Mouse (Mus musculus) lung, postnatal 10 days (tissue): ENCODE measurements around the gene Gm29427.
A peak's percentile ranks its signal among the peaks of the same experiment; 100 is the strongest.

ENCODE experiments used
- DNase-seq: peaks from one replicate; pipeline ENCODE4 v3.0.0; 2021

Gm29427 gene

DNA sequence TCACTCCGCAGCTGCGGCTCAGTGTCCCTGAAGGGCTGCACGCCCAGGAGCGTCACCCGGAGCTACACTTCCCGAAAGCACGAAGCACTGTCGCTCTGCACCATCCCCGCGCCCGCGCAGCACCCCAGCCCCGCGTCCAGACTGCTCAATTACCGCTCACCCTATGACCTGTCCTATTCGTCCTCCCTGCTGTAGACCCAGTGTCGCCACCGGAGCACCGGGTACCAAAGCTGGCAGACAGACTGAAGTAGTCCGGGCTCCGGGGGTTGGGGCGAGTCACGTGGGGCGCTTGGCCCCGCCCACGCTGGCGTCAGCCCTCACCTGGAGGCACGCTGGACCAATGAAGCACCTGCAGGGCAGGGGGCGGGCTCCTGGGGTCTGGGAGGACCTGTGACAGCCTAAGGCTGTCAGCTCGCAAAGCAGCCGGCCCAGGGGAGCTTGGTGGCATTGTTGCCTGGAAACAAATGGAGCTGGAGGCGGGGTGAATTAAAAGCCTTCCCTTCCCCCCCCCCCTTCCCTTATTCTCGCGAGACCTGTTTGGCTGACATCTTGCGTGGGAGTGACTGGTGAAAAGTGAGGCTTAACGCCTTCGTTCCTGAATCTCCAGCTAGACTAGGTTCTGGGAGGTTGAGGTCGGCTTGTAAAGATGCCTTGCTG is at the start of gene Gm29427:
Gene Gm29427, minus strand, starts transcription at position 239 of the 657 bp plus-strand sequence.
- DNase-seq: peak; percentile 93

DNA sequence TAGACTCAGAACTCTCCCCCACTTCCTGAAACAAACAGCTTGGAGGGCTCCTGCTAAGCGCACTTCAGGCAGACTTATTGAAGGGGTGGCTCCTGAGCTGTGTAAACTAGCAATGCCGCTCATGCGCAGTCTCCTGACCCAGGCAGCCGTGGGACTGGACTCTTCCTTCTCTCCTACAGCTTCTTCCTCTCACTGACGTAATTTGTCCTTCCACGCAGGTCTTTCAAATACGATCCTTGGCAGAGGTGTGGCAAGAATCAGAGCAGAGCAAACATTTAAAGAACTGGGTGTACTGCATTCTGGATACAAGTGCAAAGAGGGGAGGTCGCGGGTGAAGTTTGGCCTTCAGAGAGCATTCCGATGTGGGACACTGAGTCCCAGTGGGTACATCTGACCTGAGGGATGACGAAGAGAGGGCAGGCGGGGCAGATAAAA is 48.4 kb upstream of the Gm29427 start:
- peak; percentile 85 for DNase-seq

DNA sequence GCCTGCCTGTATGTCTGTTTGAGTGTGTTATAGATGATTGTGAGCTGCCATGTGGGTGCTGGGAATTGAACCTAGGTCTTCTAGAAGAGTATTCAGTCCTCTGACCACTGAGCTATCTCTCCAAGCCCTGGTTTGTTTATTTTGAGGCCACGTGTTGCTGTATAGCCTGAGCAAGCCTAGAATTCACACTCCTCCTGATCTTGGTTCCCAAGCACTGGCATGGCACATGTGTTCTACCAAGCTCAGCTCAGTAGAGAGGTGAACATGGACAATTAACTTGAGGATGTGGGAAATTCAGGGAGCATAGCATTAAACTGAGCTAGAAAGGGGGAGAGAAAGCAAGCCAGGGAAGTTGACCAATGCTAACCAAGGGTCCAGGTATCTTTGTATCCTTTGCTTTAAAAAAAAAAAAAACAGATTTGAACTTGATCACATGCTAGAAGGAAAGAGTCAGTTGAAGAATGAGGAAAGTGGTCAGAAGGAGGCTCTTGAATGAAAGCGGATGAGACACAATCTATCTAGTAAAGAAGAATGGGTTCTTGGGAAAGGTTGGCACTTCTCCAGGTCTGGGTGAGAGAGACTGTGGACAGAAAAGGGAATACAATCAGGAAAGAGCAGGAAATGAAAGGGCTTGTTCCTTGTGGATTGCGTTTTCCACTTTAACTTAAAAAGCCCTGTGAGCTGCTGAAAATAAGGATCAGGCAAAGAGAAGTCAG is 46.6 kb upstream of the Gm29427 start:
- no peak for DNase-seq

DNA sequence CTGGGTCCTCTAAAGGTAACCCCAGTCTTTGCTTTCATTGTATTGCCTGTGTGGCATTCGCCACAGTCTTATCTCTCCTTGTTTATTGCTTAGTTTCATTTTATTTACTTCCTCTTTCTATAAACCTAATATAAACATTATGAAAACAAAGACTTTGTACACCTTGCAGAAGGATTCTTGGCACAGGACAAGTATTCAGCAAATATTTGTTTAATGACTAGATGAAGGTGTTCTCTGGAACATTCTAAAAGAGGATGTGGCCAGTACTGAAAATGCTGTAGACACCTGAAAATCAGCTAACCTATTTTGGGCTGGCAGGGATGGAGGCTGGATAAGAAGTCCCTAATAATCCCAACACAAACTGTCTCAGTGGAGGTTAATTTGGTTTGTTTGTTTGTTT is 46.0 kb upstream of the Gm29427 start:
- DNase-seq: no peak

DNA sequence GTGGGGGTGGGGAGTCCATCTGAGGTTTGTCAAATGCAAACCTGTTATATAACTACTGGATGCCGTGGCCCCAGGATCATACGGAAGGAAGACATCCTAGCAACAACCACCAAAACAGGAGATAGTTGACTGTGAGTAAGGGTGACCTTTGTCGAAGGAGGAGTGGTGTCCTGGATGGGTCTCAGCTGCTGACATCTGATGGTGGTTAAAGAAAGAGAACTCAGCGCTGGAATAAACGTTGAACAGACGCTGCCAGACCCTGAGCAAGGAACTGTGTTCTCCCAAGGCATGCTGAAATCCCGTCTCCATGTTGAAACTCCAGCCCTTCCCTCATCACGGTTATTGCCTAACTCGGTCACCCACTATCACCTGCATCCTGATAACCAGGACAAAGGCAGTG is 44.1 kb upstream of the Gm29427 start:
- DNase-seq: peak; percentile 38

DNA sequence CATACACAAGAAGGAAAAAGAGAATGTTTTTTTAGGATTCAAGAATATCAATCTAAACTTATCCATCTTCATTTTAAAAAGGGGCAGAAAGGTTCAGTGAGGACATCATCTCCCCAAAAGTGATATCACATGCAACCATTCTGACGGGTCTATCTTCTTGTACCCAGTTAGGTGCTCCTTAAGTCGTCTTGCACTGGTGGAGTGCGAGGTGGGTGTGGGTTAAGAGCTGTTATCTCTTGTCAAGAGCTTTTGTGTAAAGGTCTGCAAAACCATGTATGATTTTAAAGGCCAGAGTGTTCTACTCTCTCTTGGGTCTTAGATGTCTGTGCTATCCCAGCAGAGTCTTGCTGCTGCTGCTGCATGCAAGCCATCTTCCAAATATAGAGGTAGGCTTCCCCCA is 31.2 kb upstream of the Gm29427 start:
- no peak for DNase-seq

DNA sequence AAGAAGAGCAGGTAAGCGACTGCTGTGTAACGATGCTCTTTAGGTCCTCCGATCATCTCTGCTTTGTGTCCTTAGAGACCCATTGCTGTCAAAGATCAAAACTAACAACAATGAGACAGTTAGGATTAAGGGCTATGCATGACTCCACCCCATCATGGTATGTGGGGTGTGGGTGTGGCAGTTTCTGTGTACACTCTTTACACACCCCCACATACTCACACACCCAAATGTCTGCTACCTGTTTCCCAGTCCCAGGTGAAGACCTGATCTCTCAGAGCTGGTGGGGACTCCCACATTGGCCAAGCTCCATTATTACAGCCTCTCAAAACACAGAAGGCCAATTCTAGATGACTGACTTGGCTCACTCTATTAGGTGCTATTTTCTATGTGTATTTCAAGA is 30.0 kb upstream of the Gm29427 start:
- no peak for DNase-seq

DNA sequence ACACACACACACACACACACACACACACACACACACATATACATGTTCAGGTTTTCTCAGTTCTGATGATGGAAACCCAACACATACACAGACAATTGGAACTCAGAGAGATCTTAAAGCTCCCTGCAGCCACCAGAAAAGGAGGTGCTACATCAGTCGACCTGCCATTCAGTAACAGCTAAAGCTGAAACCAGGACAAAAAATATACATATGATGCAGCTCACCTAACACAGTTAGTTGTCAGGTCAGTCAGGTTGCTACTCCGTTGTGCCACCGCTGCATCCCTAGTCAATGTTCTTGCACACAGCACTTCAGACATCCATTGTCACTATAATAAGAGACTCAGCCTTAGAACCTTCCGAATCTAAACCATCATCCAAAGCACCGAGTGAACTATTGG is 29.4 kb upstream of the Gm29427 start:
- no peak for DNase-seq

DNA sequence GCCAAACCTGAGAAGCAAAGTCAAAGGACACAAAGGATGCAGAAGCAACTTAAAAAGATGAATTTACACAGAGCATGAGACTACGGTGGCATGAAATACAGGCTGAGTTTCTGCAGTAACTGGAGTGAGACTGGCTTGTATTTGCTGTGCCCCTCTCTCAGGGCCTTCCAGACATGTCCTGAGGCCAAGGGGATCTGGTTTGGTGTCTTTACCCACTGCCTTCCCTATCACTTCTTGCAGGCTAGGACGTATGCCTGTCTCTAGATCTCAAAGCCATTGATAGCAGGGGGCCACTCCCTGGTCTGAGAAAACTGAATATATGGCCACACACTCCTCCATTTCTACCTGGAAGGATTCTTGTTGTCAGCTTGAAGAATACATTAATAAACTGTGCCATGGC is 28.6 kb upstream of the Gm29427 start:
- no peak for DNase-seq

DNA sequence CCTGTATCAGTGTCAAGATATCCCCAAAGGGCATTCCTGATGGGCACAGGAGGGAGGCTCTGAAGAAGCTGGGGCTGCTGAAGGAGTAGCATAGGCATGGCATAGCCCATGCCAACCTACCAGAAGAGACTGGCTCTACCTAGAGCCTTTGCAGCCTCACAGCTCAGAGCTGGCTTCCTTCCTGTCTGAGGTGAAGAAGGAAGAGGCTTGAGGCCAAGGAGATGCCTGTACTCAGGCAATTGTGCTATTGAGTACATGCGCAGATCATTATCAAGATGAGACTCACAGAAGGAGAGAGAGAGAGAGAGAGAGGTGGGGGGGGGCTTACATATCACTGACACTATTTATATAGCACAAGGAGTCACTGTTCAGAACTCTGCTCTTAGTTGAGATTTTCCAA is 28.2 kb upstream of the Gm29427 start:
- DNase-seq: no peak

DNA sequence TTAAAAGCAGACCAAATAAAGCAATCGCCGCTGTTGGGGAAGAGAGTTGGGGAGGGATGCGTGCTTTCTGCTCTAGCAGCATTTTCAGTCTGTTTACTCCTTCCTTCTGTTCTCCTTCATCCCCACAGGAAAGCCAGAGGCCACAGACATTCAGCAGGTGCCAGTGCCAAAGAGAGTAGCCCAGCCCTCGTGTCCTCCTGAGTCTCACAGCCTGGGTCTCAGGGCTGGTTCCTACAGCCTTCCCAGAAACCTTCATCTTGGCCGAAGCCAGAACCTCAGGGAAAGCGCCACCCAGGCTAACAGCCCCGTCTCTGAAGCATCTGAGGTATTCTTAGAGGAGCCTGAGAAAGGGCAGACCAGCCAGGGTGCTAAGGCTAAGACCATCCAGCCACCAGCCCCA is 26.6 kb upstream of the Gm29427 start:
- no peak for DNase-seq

DNA sequence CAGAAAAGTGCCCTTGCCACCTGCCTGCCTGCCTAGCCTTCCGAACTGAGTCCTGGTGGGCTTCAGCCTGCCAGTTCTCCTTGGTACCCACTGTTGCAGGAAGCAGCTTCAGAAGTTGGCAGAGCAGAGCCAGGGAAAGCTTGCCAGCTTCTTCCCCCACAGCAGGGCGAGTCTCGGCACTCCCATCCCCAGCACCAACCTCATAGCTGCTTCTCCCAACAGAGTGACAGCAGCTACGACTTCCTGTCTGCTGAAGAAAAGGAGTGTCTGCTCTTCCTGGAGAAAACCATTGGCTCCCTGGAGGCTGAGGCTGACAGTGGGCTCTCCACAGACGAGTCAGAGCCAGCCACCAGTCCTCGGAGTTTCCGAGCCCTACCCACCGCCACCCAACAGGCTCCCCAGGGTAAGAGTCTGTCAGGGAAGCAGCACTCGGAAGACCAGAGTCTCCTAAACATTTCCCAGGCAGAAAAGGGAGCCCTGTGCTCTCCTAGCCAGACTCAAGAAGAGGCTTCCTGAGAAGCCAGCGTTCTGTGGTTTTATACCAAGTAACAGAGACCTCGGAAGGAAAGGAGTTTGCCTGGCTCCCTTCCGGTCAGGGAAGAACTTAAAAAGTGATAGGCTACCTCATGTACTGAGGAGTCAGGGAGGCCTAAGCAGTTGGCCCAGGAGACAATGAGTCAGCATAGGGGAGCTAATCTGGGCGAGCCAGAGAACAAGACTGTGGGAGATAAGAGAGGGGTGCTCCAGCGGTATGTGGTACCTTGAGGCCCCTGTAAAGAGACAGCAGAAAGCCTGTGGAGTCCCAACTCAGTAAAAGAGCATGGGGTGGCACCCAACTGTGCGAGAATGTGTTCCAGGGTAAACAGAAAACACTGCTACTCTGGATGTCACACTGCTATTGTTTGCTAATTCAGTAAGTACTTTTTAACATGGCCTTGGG is 25.5 kb upstream of the Gm29427 start:
- DNase-seq: peak; percentile 64

DNA sequence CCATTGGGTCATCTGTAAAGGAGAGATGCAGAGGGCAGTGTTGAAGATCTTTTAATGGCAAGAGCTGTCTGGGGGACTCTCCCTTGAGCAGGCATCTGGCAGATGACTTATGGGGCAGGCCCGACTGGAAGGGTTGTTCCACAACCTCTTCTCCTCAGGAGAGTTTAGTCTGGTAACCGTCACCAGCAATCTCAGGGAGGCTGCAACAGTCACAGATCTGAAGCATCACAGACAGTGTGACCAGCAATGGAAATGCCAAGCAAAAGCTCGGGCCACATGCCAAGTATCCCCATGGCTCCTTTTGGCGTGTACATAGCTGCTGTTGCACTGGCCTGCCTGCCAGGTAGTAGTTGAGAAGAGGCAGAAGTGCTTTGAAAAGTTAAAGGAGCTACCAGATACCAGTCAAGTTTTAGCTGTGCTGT is 24.6 kb upstream of the Gm29427 start:
- peak; percentile 44 for DNase-seq

DNA sequence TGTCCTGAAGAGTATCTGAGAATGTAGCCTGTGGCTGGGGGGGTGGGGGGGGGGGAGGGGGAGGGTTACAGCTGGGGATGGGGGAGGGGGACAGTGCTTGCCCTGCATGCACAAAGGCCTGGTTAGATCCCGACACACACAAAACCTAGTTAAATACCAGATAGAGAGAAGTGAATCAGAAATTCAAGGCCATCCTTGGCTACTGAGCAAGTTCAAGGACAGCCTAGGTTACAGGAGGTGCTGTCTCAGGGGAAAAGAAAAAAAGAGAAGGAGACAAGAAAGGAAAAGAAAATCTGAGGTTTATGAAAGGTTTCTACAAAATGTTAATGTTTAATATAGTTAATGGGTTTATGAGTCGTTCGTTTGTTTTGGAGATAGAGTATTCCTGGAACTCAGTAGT is 24.0 kb upstream of the Gm29427 start:
- no peak for DNase-seq

DNA sequence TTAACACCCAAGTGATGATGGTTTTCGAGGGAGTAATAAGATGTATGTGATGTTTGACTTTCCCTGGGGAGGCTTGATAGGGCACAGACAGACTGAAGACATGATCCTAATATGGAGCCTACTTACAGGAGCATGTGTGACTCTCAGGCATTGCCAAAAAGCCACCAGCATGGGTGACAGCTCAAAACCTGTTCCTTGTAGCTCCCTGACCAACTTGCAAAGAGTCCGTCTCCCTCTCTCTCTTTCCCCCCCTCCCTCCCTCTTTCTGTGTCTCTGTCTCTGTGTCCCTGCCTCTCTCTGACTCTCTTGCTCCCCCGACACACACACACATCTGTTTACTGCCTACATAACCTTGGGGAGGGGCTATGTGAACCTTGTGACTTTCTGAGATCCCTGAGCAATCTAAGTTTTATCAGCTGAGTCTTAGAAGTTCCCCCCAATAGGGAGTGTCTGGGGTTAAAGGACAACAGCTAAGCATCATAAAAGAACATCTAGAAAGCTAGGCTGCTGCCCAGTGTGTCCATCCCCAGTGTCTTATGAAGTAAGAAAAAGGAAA is 23.0 kb upstream of the Gm29427 start:
- DNase-seq: no peak

DNA sequence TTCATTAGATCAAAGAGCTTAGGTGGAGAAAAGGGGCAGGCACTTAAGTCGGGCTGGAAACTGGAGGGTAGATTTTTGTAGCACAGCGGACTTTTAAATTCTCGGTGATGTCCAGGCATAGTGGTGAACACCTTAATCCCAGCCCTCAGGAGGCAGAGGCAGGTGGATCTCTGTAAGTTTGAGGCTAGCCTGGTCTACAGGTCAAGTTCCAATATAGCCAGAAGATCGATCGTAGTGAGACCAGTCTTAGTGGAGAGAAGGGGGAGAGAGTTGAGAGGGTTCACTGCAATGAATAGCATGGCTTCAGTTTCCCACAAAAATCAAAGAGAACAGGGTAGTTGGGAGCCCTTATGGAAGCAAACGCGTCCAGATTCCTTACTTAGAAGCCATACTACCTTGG is 22.3 kb upstream of the Gm29427 start:
- no peak for DNase-seq

DNA sequence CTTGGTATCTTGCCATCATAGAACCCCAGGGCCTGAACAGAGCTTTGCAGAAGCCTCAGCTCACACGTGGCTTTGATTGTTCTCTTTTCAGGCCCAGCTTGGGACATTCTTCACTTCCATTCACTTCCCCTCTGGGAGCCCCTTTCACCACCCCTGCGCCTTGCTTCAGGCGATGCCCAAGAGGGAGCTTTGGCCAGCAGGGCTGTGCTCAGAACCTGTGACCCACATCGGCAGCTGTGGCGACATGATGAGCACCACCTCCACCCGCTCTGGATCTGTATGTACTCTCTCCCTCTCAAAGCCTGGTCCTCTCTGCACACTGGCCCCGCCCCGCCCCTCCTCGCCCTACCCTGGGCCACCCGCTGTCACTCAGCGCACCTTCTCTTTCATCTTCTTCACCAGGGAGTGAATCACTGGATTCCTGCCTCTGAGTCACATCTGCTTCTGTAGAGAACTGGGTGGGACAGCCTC is 21.8 kb upstream of the Gm29427 start:
- DNase-seq: no peak

DNA sequence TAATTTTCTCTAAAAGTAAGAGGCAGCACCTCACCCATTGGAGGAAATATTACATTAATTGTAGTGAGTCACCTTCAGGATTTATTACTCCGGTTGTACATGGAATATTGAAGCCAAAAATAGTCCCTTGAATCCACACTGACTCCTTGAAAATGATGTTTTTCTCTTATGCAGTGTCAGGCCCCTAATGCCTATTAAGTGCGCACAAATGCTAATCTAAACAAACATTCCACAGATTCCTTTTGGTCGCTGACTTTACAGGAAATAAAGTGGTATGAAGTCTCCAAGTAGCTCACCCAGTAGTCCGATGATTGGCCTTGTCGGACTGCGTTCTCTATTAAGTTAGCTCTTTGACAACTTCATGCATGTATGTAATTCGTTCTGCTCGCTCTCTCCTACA is 19.3 kb upstream of the Gm29427 start:
- DNase-seq: no peak

DNA sequence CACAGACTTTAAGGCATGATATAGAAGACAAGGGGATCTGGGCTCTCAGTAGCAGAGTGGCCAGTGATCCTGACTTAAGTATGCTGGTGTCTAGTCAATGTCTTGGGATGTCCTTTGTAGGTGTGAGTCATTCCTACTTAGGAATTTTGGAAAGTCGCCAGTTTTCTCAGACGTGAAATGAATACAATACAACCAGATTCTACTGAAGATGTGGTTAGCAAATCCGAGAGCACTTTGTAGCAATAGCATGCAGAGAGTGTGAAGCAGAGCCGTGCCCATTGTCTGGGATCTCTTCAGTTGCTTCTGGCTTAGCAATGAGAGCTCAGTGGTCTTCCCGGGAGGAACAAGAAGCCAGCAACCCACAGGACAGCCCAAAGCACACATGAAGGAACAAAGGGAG is 18.9 kb upstream of the Gm29427 start:
- no peak for DNase-seq

DNA sequence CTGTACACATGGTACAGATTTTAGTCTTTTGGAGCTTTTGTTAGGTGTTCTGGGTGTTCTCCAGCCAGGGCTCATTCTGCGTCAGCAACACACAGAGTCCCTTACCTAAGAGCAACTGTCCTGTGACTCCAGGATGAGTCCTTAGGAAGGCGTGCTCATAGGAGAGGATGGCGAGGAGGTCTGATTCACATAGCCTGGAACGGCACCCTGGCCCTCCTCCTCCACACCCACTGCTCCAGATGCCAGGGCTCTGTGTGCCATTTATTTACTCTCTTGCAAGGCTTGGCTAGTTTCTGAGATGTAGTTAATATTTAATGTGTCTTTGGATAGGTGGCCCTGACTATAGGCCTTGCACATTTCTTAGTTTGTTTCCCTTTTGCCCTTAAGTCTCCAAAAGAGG is 18.1 kb upstream of the Gm29427 start:
- DNase-seq: peak; percentile 47

DNA sequence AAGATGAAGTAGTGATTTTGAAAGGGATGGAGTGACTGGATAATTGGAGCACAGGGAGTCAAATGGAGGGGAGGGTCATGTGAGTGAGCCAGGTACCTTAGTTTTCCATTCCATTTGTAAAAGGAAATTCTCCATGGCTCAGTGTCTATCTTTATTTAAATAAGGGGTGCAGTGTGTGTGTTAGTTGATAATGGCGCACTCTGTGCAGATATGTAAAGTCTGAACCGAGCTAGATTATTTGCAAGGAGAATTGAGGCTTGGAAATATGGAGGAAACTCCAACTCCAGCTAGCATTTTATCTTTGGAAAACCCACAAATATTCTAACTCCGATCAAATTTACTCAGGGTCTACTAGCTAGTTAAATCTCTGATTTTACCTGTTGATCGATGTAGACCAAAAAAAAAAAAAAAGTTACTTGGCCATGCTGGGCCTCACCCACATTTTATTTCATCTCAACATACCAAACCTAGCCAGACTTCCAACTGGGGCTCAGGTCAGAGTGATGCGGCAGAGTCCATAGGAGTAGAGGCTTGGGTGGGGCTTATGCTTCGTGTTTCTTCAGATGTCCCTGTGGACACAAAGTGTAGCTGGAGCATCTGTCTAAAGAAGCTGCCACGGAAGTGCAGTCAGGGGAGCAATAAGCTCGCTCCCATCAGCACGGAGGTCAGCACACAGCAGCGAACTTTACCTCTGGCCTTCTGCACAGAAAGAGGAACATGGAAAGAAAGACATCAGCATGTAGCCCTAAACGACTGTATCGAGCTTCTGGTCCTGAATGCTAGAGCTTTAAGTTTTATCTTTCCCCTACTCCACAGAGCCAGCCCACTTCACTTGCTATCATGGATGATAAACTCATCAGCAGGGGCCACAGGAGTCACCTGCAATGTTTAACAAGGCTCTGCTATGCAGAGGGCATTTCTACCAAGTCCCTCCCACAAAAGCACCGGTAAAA is 17.4 kb upstream of the Gm29427 start:
- no peak for DNase-seq

DNA sequence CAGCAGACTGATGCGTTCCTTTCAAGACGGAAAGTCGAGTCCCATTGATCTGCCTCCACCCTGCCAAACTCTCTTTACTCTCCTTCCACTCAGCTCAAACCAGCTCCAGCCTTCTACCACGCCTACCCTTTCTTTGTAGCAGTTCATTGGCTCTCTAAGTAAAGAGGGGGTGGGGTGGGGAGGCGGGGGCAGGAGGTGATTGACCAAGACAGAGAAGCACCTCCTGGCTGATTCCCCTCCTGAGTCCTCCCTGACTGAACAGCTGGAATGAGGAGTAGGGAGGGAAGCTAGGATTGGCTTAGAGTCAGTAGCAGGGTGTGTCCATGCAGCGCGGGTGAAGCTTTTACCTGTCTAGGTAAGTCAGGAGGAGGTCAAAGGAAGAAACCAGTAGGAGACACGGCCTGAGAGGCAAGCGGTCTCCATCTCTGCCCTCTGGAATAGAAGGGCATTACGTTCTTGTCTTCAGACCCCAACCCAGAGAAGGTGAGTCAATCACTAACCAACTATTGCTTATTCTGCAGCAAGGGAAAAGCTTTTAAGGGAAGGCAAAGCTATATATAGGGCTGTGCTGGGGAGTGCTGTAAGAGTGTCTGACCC is 16.2 kb upstream of the Gm29427 start, which contains the start of gene AA986860:
Gene AA986860, plus strand, starts transcription at position 236 of the 597 bp plus-strand sequence.
- DNase-seq: peak; percentile 54
